In genomic region chr14:27042280-27042983, GRCm38 (mm10) we compare ENCODE assay signal across 11 mouse cellular contexts. TPM values are rescaled to one million over a fixed set of nuclear protein-coding genes. Genes with fewer than 3 reads are reported as not detected.
DNase-seq lines count a peak whose midpoint lies in the region; ATAC-seq and TF ChIP-seq lines count a peak whose summit lies in the region.
"Had no signal": no experiment of that assay in that cellular context is flagged by ENCODE, and none has a peak within 500 bp of the region (broad histone marks: within the 10 kb centered on the region; RNA-seq: fewer than 3 reads in every experiment).

No protein-coding gene starts in this region.

- TF ChIP-seq CTCF in stomach, postnatal 0 days (IDR thresholded peaks at IDR 0.05; ENCODE audit: low read depth) = no peak
- no peak for TF ChIP-seq CTCF in heart, adult 2 months (IDR thresholded peaks at IDR 0.05)

- H3K79me2 ChIP-seq in heart, adult 2 months (replicated peaks; ENCODE audit: control insufficient read depth, insufficient read depth, low read length) = no peaks in the 10 kb centered on the region

- H3K9ac ChIP-seq in stomach, embryonic 15.5 days = no peak overlapping the region
- no peak overlapping the region for H3K9ac ChIP-seq in stomach, postnatal 0 days (ENCODE audit: low read length)
- H3K9ac ChIP-seq in heart, adult 2 months (ENCODE audit: low read depth, low read length) = no peak overlapping the region

- H3K36me3 ChIP-seq in stomach, embryonic 15.5 days = no peaks in the 10 kb centered on the region
- no peaks in the 10 kb centered on the region for H3K36me3 ChIP-seq in stomach, postnatal 0 days (ENCODE audit: control insufficient read depth, insufficient read depth, low read length)
- no peaks in the 10 kb centered on the region for H3K36me3 ChIP-seq in splenic B cell, adult 2 months (ENCODE audit: control insufficient read depth, insufficient read depth, low read length, poor library complexity, severe bottlenecking)
- H3K36me3 ChIP-seq in heart, adult 2 months (ENCODE audit: control insufficient read depth, insufficient read depth, low read length) = no peaks in the 10 kb centered on the region; the same call in 1 of the 2 replicates

- peak; percentile 38 for DNase-seq in gastrocnemius, adult 18-20 months (ENCODE audit: low spot score)
- DNase-seq in gastrocnemius, postnatal 25 days = no peak
- no peak for DNase-seq in stomach, postnatal 0 days (ENCODE audit: low spot score)
- DNase-seq in kidney, postnatal 25 days = peak; percentile 67 to 84
- peak; percentile 56 for DNase-seq in splenic B cell, adult 2 months (ENCODE audit: low read depth, low spot score)
- no peak for DNase-seq in thymus, postnatal 4 days
- DNase-seq in heart, adult 2 months = no peak
- DNase-seq: liver had no signal

- peaks cover 30% of the 10 kb centered on the region for H3K4me1 ChIP-seq in stomach, embryonic 15.5 days
- 0 out of 2 replicates have a peak, but pooled peaks cover 8% of the 10 kb centered on the region for H3K4me1 ChIP-seq in stomach, postnatal 0 days (replicated peaks; ENCODE audit: control insufficient read depth, insufficient read depth)
- peaks cover 14% of the 10 kb centered on the region for H3K4me1 ChIP-seq in heart, adult 2 months (ENCODE audit: control insufficient read depth, insufficient read depth, low read length)

- no peak for ATAC-seq in stomach, embryonic 15.5 days (ENCODE audit: insufficient read depth, low FRiP score, low read depth)
- ATAC-seq in stomach, postnatal 0 days (ENCODE audit: low FRiP score, low TSS enrichment) = no peak
- ATAC-seq: inflammation-experienced regulatory T-cells, adult 6 months had no signal

- WGBS in stomach, embryonic 15.5 days = 46% methylated on average over 8 of the region's 8 CpGs
- 55% methylated on average over 8 of the region's 8 CpGs for WGBS in stomach, postnatal 0 days
- WGBS in heart, adult 2 months = 53% methylated on average over 8 of the region's 8 CpGs

- H3K27me3 ChIP-seq in stomach, embryonic 15.5 days (replicated peaks) = no peaks in the 10 kb centered on the region
- no peaks in the 10 kb centered on the region for H3K27me3 ChIP-seq in stomach, postnatal 0 days (ENCODE audit: control insufficient read depth, insufficient read depth, low read length)
- H3K27me3 ChIP-seq in splenic B cell, adult 2 months (ENCODE audit: control insufficient read depth, insufficient read depth, low read length, poor library complexity, severe bottlenecking) = no peaks in the 10 kb centered on the region
- no peaks in the 10 kb centered on the region for H3K27me3 ChIP-seq in heart, adult 2 months (ENCODE audit: control insufficient read depth, insufficient read depth, low read length)

- no peaks in the 10 kb centered on the region for H3K9me3 ChIP-seq in stomach, embryonic 15.5 days
- H3K9me3 ChIP-seq in stomach, postnatal 0 days (ENCODE audit: control insufficient read depth, low read length) = no peaks in the 10 kb centered on the region

- no peak overlapping the region for H3K4me2 ChIP-seq in stomach, embryonic 15.5 days
- H3K4me2 ChIP-seq in stomach, postnatal 0 days (replicated peaks; ENCODE audit: low read depth) = no peak overlapping the region

- no peak overlapping the region for H3K4me3 ChIP-seq in stomach, embryonic 15.5 days (replicated peaks)
- no peak overlapping the region for H3K4me3 ChIP-seq in stomach, postnatal 0 days (ENCODE audit: low read depth, low read length)
- no peak overlapping the region for H3K4me3 ChIP-seq in heart, adult 2 months

- no peak for TF ChIP-seq EP300 in stomach, postnatal 0 days (optimal IDR thresholded peaks at IDR 0.05)
- TF ChIP-seq EP300 in heart, adult 2 months (IDR thresholded peaks at IDR 0.05; ENCODE audit: insufficient read depth, low read depth, low read length) = no peak

- no peak for TF ChIP-seq POLR2A in heart, adult 2 months (IDR thresholded peaks at IDR 0.05; ENCODE audit: insufficient read depth, low read depth, low read length)

- 0 out of 2 replicates have a peak overlapping the region, but pooled peaks have one; percentile 14 for H3K27ac ChIP-seq in stomach, embryonic 15.5 days
- no peak overlapping the region for H3K27ac ChIP-seq in stomach, postnatal 0 days (replicated peaks)
- H3K27ac ChIP-seq in heart, adult 2 months = no peak overlapping the region; the same call in 1 of the 2 replicates

- intact Hi-C loops in heart, adult 2 months (cut with DNase I) = no loop called here

RNA-seq across cellular contexts. Expression of gene Il17rd, which starts 3.7 kb away (rescaled TPM):
- total RNA-seq in gastrocnemius, adult 18-20 months (2021) = 1 to 10 TPM; 2.0 to 2.2 TPM
- 1 to 10 TPM; 2.1 to 2.4 TPM for total RNA-seq in gastrocnemius, postnatal 25 days (2021)
- 3.0 and 3.2 TPM in 2 replicates for polyA plus RNA-seq in stomach, embryonic 15.5 days (2015; fragmentation: Nextera tagmentation; extraction: Ambion mirVana)
- 1.0 and 1.1 TPM in 2 replicates for polyA plus RNA-seq in stomach, postnatal 0 days (2015; fragmentation: Nextera tagmentation; extraction: Ambion mirVana)
- 1 to 10 TPM; 3.2 to 4.5 TPM for total RNA-seq in heart, adult 2 months (2021)
- 2.1 and 3.8 TPM in 2 replicates for polyA plus RNA-seq in heart, adult 2 months (2012; rRNA removed)

RNA-seq across cellular contexts. Expression of gene Hesx1, which starts 48.2 kb away (rescaled TPM):
- total RNA-seq in gastrocnemius, adult 18-20 months (2021) = not detected
- total RNA-seq in gastrocnemius, postnatal 25 days (2021) = not detected
- 0.54 and 0.90 TPM in 2 replicates for polyA plus RNA-seq in stomach, embryonic 15.5 days (2015; fragmentation: Nextera tagmentation; extraction: Ambion mirVana)
- polyA plus RNA-seq in stomach, postnatal 0 days (2015; fragmentation: Nextera tagmentation; extraction: Ambion mirVana) = 0.19 TPM in 1 of 2 replicates, not detected in the other
- not detected for total RNA-seq in heart, adult 2 months (2021)
- not detected in 2 replicates for polyA plus RNA-seq in heart, adult 2 months (2012; rRNA removed)
- total RNA-seq: heart, adult 18-20 months had no signal

Comparison
In these comparisons a context has a peak if more than half of its experiments do, and no peak if none do; other contexts are left out.
1. DNase-seq: peak in gastrocnemius, adult 18-20 months (single experiment), kidney, postnatal 25 days (2 of 2) and splenic B cell, adult 2 months (single experiment); none in gastrocnemius, postnatal 25 days (single experiment), stomach, postnatal 0 days (single experiment), thymus, postnatal 4 days (single experiment) and heart, adult 2 months (0 of 2).